Mouse (Mus musculus): Measurements from ENCODE around the gene Lrp6. TPM values are rescaled to one million over a fixed set of nuclear protein-coding genes. Genes with fewer than 3 reads are reported as not detected.
A peak's percentile ranks its signal among the peaks of the same experiment; 100 is the strongest.

Gene Lrp6
- polyA plus RNA-seq, 1 experiment from 2014 or later = 49.7 TPM

- WGBS = 50% methylated on average over 8 of the region's 8 CpGs
- Histone ChIP-seq H3K4me2 (replicated peaks; ENCODE audit: low read depth, low read length) (no peak overlapping the region), H3K27me3 (ENCODE audit: control insufficient read depth, insufficient read depth, low read length) (no peaks in the 10 kb centered on the region), H3K9ac (ENCODE audit: low read depth, low read length) (no peak overlapping the region), H3K4me3 (ENCODE audit: low read length) (no peak overlapping the region), H3K36me3 (ENCODE audit: control insufficient read depth, insufficient read depth, low read length) (no peaks in the 10 kb centered on the region), H3K9me3 (ENCODE audit: control insufficient read depth, low read length) (no peaks in the 10 kb centered on the region), H3K4me1 (ENCODE audit: control insufficient read depth, insufficient read depth, low read length) (peaks cover 2% of the 10 kb centered on the region; the same call in 1 of the 2 replicates), H3K27ac (ENCODE audit: low read depth, low read length) (no peak overlapping the region)
- no peak for ATAC-seq (ENCODE audit: low FRiP score, low TSS enrichment)
Measured at GRCm38 (mm10) chr6:134420375-134420774, 146.4 kb downstream of the Lrp6 start.

GRCm38 (mm10) chr6:134417886-134418285, 148.9 kb downstream of the Lrp6 start:
- Histone ChIP-seq H3K4me3 (ENCODE audit: low read length) (no peak overlapping the region), H3K4me2 (replicated peaks; ENCODE audit: low read depth, low read length) (no peak overlapping the region), H3K36me3 (ENCODE audit: control insufficient read depth, insufficient read depth, low read length) (no peaks in the 10 kb centered on the region), H3K27me3 (ENCODE audit: control insufficient read depth, insufficient read depth, low read length) (no peaks in the 10 kb centered on the region), H3K9ac (ENCODE audit: low read depth, low read length) (no peak overlapping the region), H3K4me1 (ENCODE audit: control insufficient read depth, insufficient read depth, low read length) (no peaks in the 10 kb centered on the region), H3K9me3 (ENCODE audit: control insufficient read depth, low read length) (no peaks in the 10 kb centered on the region), H3K27ac (ENCODE audit: low read depth, low read length) (no peak overlapping the region)
- no peak for ATAC-seq (ENCODE audit: low FRiP score, low TSS enrichment)
- 56% methylated on average over 3 of the region's 3 CpGs for WGBS

- ATAC-seq (ENCODE audit: low FRiP score, low TSS enrichment) = no peak
- Histone ChIP-seq H3K36me3 (ENCODE audit: control insufficient read depth, insufficient read depth, low read length) (no peaks in the 10 kb centered on the region), H3K27me3 (ENCODE audit: control insufficient read depth, insufficient read depth, low read length) (no peaks in the 10 kb centered on the region), H3K27ac (ENCODE audit: low read depth, low read length) (no peak overlapping the region), H3K4me2 (replicated peaks; ENCODE audit: low read depth, low read length) (no peak overlapping the region), H3K9me3 (ENCODE audit: control insufficient read depth, low read length) (no peaks in the 10 kb centered on the region), H3K9ac (ENCODE audit: low read depth, low read length) (no peak overlapping the region), H3K4me1 (ENCODE audit: control insufficient read depth, insufficient read depth, low read length) (no peaks in the 10 kb centered on the region), H3K4me3 (ENCODE audit: low read length) (no peak overlapping the region)
- WGBS = 65% methylated on average over 3 of the region's 3 CpGs
Measured at GRCm38 (mm10) chr6:134416556-134417105, 150.1 kb downstream of the Lrp6 start.

- 0 out of 2 replicates have a peak overlapping the region, but pooled peaks have one; percentile 51 for H3K27ac ChIP-seq (ENCODE audit: low read depth, low read length)
- no peak overlapping the region for H3K4me3 ChIP-seq (ENCODE audit: low read length)
- H3K27me3 ChIP-seq (ENCODE audit: control insufficient read depth, insufficient read depth, low read length) = no peaks in the 10 kb centered on the region
- ATAC-seq (ENCODE audit: low FRiP score, low TSS enrichment) = no peak
- H3K4me2 ChIP-seq (replicated peaks; ENCODE audit: low read depth, low read length) = no peak overlapping the region
- no peaks in the 10 kb centered on the region for H3K4me1 ChIP-seq (ENCODE audit: control insufficient read depth, insufficient read depth, low read length)
- H3K9ac ChIP-seq (ENCODE audit: low read depth, low read length) = no peak overlapping the region
- no peaks in the 10 kb centered on the region for H3K36me3 ChIP-seq (ENCODE audit: control insufficient read depth, insufficient read depth, low read length)
- H3K9me3 ChIP-seq (ENCODE audit: control insufficient read depth, low read length) = no peaks in the 10 kb centered on the region
- 53% methylated on average over 4 of the region's 4 CpGs for WGBS
Measured at GRCm38 (mm10) chr6:134414532-134414883, 152.3 kb downstream of the Lrp6 start.

GRCm38 (mm10) chr6:134413706-134414531, 152.8 kb downstream of the Lrp6 start:
- Histone ChIP-seq H3K4me3 (ENCODE audit: low read length) (no peak overlapping the region), H3K9ac (ENCODE audit: low read depth, low read length) (no peak overlapping the region), H3K4me1 (ENCODE audit: control insufficient read depth, insufficient read depth, low read length) (no peaks in the 10 kb centered on the region), H3K4me2 (replicated peaks; ENCODE audit: low read depth, low read length) (0 out of 2 replicates have a peak overlapping the region, but pooled peaks have one; percentile 2), H3K9me3 (ENCODE audit: control insufficient read depth, low read length) (no peaks in the 10 kb centered on the region), H3K27ac (ENCODE audit: low read depth, low read length) (0 out of 2 replicates have a peak overlapping the region, but pooled peaks have one; percentile 51), H3K36me3 (ENCODE audit: control insufficient read depth, insufficient read depth, low read length) (no peaks in the 10 kb centered on the region), H3K27me3 (ENCODE audit: control insufficient read depth, insufficient read depth, low read length) (no peaks in the 10 kb centered on the region)
- ATAC-seq (ENCODE audit: low FRiP score, low TSS enrichment) = peak; percentile 74
- 52% methylated on average over 18 of the region's 18 CpGs for WGBS

- Histone ChIP-seq H3K27ac (ENCODE audit: low read depth, low read length) (0 out of 2 replicates have a peak overlapping the region, but pooled peaks have one; percentile 1), H3K9me3 (ENCODE audit: control insufficient read depth, low read length) (no peaks in the 10 kb centered on the region), H3K4me1 (ENCODE audit: control insufficient read depth, insufficient read depth, low read length) (no peaks in the 10 kb centered on the region), H3K36me3 (ENCODE audit: control insufficient read depth, insufficient read depth, low read length) (no peaks in the 10 kb centered on the region), H3K4me3 (ENCODE audit: low read length) (no peak overlapping the region), H3K4me2 (replicated peaks; ENCODE audit: low read depth, low read length) (no peak overlapping the region; the same call in 1 of the 2 replicates), H3K9ac (ENCODE audit: low read depth, low read length) (no peak overlapping the region), H3K27me3 (ENCODE audit: control insufficient read depth, insufficient read depth, low read length) (no peaks in the 10 kb centered on the region)
- ATAC-seq (ENCODE audit: low FRiP score, low TSS enrichment) = peak; percentile 56
- WGBS = 61% methylated on average over 5 of the region's 5 CpGs
Measured at GRCm38 (mm10) chr6:134407226-134407625, 159.5 kb downstream of the Lrp6 start.

- no peak overlapping the region for H3K9ac ChIP-seq (ENCODE audit: low read depth, low read length)
- H3K4me2 ChIP-seq (replicated peaks; ENCODE audit: low read depth, low read length) = no peak overlapping the region
- H3K4me1 ChIP-seq (ENCODE audit: control insufficient read depth, insufficient read depth, low read length) = no peaks in the 10 kb centered on the region
- WGBS = 79% methylated on average over 9 of the region's 9 CpGs
- ATAC-seq (ENCODE audit: low FRiP score, low TSS enrichment) = no peak
- H3K36me3 ChIP-seq (ENCODE audit: control insufficient read depth, insufficient read depth, low read length) = no peaks in the 10 kb centered on the region
- no peaks in the 10 kb centered on the region for H3K9me3 ChIP-seq (ENCODE audit: control insufficient read depth, low read length)
- no peaks in the 10 kb centered on the region for H3K27me3 ChIP-seq (ENCODE audit: control insufficient read depth, insufficient read depth, low read length)
- H3K27ac ChIP-seq (ENCODE audit: low read depth, low read length) = no peak overlapping the region
- H3K4me3 ChIP-seq (ENCODE audit: low read length) = no peak overlapping the region
Measured at GRCm38 (mm10) chr6:134403684-134404070, 163.1 kb downstream of the Lrp6 start.

- no peaks in the 10 kb centered on the region for H3K36me3 ChIP-seq (ENCODE audit: control insufficient read depth, insufficient read depth, low read length)
- no peak overlapping the region for H3K4me3 ChIP-seq (ENCODE audit: low read length)
- WGBS = 46% methylated on average over 16 of the region's 16 CpGs
- H3K4me1 ChIP-seq (ENCODE audit: control insufficient read depth, insufficient read depth, low read length) = no peaks in the 10 kb centered on the region
- H3K9ac ChIP-seq (ENCODE audit: low read depth, low read length) = no peak overlapping the region
- ATAC-seq (ENCODE audit: low FRiP score, low TSS enrichment) = peak; percentile 29; the same call in 1 of the 2 replicates
- no peak overlapping the region for H3K4me2 ChIP-seq (replicated peaks; ENCODE audit: low read depth, low read length)
- H3K27me3 ChIP-seq (ENCODE audit: control insufficient read depth, insufficient read depth, low read length) = no peaks in the 10 kb centered on the region
- H3K9me3 ChIP-seq (ENCODE audit: control insufficient read depth, low read length) = no peaks in the 10 kb centered on the region
- no peak overlapping the region for H3K27ac ChIP-seq (ENCODE audit: low read depth, low read length)
Measured at GRCm38 (mm10) chr6:134402914-134403683, 163.7 kb downstream of the Lrp6 start.
